Mouse (Mus musculus): Measurements from ENCODE around the gene Cela2a.

Cela2a gene

DNA sequence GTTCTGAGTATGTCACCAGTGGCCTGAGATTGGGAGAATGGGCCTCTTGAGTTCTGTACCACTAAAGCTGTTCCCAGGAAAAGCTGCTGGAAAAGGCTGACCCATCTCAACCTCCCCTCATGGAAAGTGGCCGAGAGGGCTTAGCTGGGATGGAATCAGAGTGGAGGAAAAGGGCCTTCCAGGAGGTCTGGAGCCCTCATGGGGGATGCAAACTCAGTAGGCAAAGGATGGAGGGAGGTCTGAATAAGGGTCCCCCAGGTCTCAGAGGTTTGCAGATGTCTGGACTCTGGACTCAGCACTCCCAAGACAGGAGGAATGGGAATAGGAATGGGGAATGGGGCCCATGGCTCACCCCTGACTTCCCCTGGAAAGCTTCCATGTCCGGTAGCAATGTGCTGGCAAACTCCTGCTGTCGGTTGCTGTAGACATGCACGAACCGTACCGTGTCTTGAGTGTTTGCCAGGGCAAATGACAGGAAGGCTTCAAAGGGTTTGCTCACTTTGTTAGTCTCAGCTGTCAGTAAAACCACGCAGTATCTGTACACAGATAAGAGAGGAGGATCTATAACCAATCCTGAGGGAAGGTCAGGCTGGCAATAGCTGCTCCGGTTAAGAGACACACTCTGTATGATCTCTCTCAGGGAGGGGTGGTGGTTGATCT is 56.3 kb downstream of the Cela2a start:
- DNase-seq (ENCODE audit: low read depth in 2 of 2, low spot score in 2 of 2), result no peak

DNA sequence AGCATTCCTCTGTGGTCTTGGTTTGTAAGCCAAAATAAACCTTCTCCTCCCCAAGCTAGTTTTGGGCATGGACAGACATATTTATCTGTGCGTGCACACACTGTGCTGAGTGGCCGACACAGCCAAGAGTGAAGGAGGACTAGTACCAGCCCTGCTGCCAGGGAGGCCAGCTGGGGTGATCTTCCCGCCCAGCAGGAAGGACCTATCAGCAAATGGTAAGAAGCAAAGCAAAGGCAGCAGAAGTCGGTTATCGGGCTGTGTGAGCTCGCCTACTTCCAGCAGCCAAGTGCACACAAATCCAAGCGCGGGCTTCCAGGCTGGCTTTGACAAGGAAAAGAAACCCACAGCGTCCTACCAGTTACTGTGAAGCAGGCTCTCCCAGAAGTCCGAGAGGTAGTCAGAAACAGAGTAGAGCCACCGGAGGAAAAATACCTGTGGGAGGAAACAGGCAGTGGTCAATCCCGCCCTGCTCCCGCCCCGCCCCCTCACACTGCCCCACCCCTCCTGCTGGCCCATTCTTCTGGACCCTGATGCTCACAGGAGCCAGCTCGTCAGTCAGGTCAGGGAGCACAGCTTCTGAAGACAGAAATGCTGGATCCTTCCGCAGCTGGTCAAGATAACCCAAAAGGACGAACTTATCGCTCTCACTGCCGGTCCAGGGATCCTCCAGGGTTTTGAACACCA is 58.5 kb downstream of the Cela2a start:
- DNase-seq (ENCODE audit: low read depth in 2 of 2, low spot score in 2 of 2), result no peak

DNA sequence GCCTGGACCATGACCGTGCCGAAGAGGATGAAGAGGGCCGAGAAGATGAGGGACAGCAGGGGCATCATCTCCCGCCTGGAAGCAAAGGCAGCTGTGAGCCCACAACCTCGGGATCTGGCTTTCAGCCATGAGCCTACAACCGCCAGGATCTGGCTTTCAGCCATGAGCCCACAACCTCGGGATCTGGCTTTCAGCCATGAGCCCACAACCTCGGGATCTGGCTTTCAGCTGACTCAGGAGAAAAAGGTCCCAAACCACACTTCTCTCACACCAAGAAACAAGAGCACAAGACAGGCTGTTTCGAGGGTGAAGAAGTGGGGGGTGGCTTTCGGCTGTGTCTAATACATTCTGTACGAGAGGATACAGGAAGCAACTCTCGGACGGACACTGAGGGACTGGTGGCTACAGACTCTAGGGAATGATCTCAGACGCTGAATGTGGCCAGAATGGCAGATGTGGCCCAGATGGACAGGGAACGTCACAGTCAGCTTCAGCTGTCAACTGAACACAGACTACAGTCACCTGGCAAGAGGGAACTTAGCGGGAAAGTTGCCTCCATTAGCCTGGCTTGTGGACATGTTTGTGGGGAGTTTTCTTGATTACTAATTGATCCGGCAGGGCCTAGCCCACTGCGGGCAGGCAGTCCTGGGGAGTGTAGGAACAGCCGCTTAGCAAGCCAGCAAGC is 59.1 kb downstream of the Cela2a start:
- DNase-seq (ENCODE audit: low read depth in 2 of 2, low spot score in 2 of 2), result no peak

DNA sequence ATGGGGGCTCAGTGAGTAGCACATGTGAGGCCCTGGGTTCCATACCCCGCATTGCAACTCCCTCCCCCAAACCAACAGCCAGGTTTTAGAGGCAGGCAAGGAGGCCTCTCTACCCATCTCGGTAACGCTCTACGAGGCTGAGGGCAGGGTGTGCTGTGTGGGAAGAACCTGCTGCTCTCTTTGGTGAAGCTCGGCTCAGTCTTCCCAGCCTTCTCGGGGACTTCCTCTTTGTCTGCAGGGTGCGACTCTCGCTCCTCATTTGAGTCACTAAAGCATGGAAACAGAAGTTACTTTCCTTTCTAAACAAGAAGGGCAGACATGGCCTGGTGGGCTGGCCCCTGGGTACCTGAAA is 59.7 kb downstream of the Cela2a start:
- DNase-seq (ENCODE audit: low read depth in 2 of 2, low spot score in 2 of 2), result no peak

DNA sequence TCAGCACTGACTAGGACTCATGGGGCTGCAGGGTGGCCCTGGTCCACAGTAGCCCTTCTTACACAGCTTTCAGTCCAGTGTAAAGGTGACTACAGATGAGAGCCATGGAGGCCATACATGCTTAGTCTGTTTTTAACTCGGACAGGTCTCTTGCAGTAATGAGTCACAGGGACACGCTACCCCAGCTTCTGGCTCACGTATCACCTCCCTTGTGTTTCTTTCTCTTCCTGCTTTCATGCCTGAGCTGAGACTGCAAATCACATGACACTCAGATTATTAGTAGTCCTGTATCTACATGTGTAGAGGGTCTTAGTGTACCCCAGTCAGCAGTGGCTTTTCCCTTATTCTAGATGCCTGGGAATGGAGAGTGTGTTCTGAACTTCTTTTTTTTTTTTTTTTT is 61.0 kb downstream of the Cela2a start:
- DNase-seq (ENCODE audit: low read depth in 2 of 2, low spot score in 2 of 2), result no peak

Data from CD8-positive naive resting alpha-beta T cell, adult 2 months (primary cell).